Mouse (Mus musculus): Measurements from ENCODE around the gene Ccl12. TPM values are rescaled to one million over a fixed set of nuclear protein-coding genes. Genes with fewer than 3 reads are reported as not detected.

Gene Ccl12
- polyA plus RNA-seq, 1 experiment from 2014 or later = 0.57 TPM

Other genes with a start within 250 kb of the Ccl12 start
- gene 5530401A14Rik, start 241.2 kb upstream of the Ccl12 start, polyA plus RNA-seq (2015; fragmentation: Nextera tagmentation; extraction: Ambion mirVana) = 0.25 and 0.37 TPM in 2 replicates
- 2.3 and 2.9 TPM in 2 replicates for gene Asic2, start 133.4 kb upstream of the Ccl12 start, polyA plus RNA-seq (2015; fragmentation: Nextera tagmentation; extraction: Ambion mirVana)
- gene Ccl2, start 66.3 kb upstream of the Ccl12 start, polyA plus RNA-seq (2015; fragmentation: Nextera tagmentation; extraction: Ambion mirVana) = 0.72 and 0.76 TPM in 2 replicates
- gene Gm17268, start 63.3 kb upstream of the Ccl12 start, polyA plus RNA-seq (2015; fragmentation: Nextera tagmentation; extraction: Ambion mirVana) = not detected in 2 replicates
- not detected in 2 replicates for gene Ccl7, start 56.1 kb upstream of the Ccl12 start, polyA plus RNA-seq (2015; fragmentation: Nextera tagmentation; extraction: Ambion mirVana)
- not detected in 2 replicates for gene Ccl11, start 44.0 kb upstream of the Ccl12 start, polyA plus RNA-seq (2015; fragmentation: Nextera tagmentation; extraction: Ambion mirVana)
- not detected in 2 replicates for gene Ccl8, start 13.3 kb downstream of the Ccl12 start, polyA plus RNA-seq (2015; fragmentation: Nextera tagmentation; extraction: Ambion mirVana)
- 0.39 TPM in 1 of 2 replicates, not detected in the other for gene Ccl1, start 203.8 kb downstream of the Ccl12 start, polyA plus RNA-seq (2015; fragmentation: Nextera tagmentation; extraction: Ambion mirVana)

Data from forebrain, embryonic 13.5 days (tissue).